Mouse (Mus musculus) heart, adult 2 months (tissue): ENCODE measurements at regions not wholly inside any gene's neighbourhood (a gene's known extent, or its start where the extent isn't known, plus 50 kb on each side); places are given as distances from the start of the nearest gene placed in this dataset.

Experiments
- CTCF ChIP-seq: fragments of 200-600 bp; IDR thresholded peaks from 2 replicates; pipeline ENCODE4 v1.8.1; 2022; ENCODE audit warnings: antibody characterized with exemption, mild to moderate bottlenecking, moderate library complexity
- EP300 ChIP-seq: fragments of 200-500 bp; IDR thresholded peaks from 2 replicates; pipeline ENCODE4 v1.6.1; 2011; ENCODE audit warnings: low read depth, low read length, control low read depth; ENCODE audit not compliant: insufficient read depth
- POLR2A ChIP-seq: fragments of 200-500 bp; IDR thresholded peaks from 2 replicates; pipeline ENCODE4 v1.6.1; 2011; ENCODE audit warnings: mild to moderate bottlenecking, low read depth, low read length, control low read depth; ENCODE audit not compliant: insufficient read depth

- no peak for TF ChIP-seq CTCF
- no peak for TF ChIP-seq POLR2A
- TF ChIP-seq EP300, result no peak
Observed at GRCm38 (mm10) chr13:73389051-73389450, 60.7 kb upstream of the Ndufs6 start.
